Mouse (Mus musculus) mature B cell (primary cell): ENCODE results near the gene Arhgap11a.

Experiments
- in situ Hi-C: fragments of 300-500 bp; cut with MboI; formaldehyde crosslinking; loops from 2 replicates; pipeline ENCODE4 v1.14.3; 2019

Arhgap11a gene

DNA sequence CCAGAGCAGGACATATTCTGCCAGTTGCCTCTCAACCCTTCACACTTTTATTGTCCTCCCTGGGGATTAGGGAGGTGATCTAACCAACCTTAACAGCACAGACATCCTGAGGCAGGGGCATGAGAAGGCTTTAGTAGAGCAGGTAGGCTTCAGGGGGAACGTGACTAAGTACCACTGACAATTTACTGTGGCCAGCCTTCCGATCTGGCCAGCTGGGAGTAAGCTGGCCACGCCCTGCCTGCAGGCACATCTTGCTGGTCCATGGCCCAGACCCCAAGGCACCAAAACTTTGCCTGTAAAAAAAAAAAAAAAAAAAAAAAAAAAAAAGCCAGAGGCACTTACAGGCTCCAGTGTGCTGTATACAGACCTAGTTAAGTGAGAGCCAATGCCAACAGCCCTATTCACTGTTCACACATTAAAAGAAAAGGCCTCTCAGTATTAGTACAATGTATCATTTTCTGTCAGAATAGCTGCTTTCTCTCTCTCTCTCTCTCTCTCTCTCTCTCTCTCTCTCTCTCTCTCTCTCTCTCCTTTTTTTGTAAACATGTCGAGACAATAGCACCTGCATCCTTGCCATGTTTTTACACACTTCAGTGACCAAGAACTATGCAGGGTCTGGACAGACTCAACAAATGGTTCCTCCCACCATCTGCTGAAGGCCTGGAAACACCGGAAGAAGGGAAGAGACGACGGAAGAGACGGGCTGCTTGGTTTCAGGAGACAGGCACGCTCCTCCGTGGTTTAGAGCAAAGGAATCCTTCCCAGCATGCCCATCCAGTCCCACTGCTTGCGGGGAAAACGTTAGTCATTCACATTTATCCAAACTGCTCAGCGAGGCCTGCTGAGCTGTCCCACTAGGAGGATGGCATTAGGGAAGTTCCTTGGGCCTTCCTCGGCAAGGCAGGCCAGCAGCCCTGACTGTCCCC is 30.5 kb downstream of the Arhgap11a start:
- in situ Hi-C loops = no loop called here

DNA sequence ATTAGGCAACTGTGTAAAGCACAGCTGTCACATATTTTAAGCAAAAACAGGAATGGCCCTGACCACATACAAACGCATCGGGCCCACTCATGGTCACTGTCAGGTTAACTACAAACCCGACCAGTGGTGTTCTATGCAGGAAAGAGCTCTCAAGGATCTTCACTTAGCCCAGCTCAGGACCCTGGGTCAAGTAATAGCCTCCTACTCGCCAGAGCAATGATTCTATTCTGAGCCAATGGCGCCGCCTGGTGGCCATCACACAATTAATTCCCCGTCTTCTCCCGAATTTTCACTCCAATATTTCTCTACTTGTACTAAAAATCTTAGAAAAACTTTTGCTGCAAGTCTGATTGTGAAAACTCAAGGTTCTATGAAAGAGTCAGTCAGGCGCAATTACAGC is 40.8 kb downstream of the Arhgap11a start:
- in situ Hi-C loops = no loop called here

DNA sequence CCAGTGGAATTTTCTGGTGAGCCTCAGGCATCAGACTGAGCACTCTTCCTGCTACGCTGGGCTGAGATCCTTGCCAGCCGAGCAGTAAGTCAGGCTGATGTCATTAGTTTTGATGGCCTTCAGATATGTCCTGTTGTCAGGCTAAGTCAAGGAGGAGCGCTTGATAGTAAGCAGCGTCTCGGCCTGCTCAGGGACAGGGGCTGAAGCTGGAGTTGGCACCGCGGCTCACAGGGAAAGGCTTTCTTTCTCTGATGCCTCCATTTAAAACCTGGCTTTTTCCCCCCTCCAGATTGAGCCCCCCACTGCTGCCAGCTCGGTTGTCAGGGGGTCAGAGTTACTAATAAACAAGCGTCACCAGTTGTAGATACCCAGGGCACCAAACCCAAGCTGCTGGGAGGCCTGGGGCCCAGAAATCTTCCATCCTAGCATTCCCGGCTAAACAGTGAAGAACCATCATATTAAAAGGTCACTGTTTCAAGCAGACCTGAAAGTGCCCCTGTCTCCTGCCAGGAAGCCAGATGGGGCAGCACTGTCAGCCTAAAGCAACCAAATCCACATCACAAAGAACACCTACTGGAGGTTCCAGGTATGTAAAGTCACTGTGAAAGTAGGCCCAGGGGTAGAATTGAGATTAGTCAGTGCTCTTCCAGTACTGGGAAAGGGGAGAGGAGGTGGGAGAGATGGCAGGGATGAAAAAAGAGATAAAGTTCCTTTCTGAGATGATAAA is 41.4 kb downstream of the Arhgap11a start:
- in situ Hi-C loops = no loop called here

DNA sequence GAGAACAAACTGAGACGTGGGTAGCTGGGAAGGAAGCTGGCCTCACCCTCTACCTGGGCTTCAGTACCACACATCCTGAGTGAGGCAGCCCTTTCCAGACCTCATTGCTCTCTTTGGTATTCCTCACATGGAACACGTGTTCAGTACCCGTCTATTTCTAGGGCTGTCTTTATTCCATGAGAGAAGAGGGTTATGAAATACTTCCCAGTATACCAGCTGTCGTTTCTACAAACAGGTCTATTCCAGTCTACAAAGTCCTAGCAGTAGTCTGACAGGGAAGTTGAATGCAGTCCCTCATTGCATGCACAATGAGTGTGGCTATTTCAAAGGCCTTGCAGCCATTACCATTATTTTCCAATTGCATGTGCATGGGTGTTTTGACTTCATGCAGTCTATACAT is 42.7 kb downstream of the Arhgap11a start:
- in situ Hi-C loops = no loop called here

DNA sequence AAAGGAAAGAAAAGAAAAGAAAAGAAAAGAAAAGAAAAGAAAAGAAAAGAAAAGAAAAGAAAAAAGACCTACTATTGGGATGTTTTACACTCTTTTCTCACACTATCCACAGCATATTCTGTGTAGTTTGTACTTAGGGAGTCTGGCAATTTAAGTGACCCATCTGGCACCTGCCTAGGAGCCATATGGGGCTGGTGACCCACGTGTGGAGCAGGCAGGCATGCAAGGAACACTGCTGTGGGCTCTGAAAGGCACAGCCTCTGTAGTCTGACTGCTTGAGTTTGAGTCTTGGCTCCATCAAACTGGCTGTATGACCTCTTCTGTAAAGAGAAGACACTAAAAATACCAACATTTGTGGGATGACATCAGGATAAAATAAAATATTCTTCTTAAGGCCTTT is 44.7 kb downstream of the Arhgap11a start:
- in situ Hi-C loops = no loop called here

DNA sequence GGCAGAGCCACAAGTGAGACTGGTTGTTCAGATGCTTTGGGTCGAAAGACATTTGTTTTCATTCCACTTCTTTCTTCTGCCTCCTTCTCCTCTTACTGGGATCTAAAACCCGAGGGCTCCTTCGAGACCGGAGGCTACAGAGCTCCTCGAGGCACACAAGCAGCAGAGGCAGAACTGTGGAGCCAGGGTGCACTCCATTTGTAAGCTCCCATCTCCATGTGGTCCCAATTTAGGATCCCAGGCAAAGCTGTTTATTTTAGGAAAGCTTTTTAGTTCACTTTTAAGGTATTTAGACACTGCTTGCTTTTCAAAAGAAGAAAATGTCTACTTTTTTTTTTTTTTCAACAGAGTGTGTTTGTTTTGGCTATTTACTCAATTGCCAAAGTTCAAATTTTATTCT is 47.6 kb downstream of the Arhgap11a start:
- in situ Hi-C loops = no loop called here

DNA sequence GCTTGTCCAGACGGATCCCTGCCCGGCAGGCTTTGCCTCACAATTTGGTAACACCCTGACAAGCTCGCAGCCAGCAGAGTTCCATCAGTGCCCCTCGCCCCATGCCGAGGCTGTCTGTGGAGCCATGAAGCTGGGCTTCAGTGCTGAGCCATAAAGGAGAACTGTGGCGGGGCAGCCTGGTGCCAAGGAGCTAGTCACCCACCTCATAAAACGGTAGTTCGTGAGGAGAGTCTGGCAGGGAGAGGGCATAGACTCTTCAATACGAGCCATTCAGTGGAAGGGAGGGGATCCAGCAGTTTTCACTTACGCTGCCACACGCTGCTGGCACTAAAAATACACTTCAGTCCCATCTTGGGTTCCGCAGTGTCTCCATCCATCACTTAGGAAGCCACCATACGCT is 49.9 kb downstream of the Arhgap11a start:
- in situ Hi-C loops = no loop called here

DNA sequence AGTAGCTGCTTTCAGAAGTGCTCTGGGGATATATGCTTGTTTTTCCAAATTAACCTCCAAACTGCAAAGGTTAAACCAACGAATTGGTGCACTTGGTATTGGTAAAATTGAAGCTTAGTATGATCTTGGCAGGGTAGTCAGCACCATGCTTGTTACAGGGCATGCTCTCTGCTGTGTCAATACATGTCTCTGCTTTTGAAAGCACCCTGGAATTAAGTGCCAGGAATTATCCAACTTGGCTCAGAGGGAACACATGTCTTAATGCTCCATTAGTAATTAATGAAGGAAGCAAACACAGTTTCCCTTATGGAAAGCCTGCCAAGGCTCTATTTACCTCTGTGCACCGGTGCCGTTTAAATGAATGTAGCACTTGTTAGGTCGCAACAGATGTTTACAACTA is 53.3 kb downstream of the Arhgap11a start:
- in situ Hi-C loops = no loop called here

DNA sequence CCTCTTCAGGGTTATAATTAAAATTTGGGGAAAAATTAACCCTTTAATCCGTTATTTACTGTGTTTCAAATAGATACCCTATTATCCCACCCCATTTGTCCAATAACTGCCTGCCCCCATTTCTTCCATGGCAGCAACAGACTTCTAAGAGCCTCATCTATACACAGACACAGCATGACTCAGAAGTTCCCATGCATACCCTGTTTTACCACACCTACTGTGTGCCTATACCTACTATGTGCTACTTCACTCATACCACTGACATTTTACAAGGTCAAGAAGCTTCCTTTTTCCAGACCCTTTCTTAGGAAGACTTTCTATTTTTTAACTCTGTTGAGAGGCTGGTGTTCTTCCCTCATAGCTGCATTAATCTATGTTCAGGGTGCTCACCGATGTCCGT is 54.9 kb downstream of the Arhgap11a start:
- in situ Hi-C loops = no loop called here

DNA sequence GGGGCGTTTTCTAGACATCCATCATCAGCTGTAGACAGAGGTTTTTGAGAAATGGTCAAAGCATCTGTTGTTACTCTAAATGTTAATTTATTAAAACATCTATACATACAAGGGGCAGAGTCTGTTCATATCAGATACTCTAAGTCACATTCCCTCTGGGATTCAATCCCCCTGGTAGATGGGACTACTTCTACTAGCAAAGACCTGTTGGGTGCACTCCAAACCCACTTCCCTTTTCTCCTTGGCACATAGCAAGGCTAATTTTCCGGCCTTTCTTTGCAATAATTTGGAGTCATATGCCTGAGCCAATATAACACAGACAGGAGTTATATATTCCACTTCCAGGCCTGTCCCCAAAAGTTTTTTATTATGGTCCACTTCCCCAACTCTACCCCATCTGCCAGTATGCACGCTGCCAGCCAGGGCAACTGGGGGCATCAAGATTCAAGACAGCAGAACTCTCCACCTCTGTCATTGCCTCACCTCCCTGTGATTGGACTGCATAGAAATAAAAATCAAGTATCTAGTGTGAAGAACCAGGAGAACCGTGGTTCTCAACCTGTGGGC is 59.6 kb downstream of the Arhgap11a start:
- in situ Hi-C loops = no loop called here

DNA sequence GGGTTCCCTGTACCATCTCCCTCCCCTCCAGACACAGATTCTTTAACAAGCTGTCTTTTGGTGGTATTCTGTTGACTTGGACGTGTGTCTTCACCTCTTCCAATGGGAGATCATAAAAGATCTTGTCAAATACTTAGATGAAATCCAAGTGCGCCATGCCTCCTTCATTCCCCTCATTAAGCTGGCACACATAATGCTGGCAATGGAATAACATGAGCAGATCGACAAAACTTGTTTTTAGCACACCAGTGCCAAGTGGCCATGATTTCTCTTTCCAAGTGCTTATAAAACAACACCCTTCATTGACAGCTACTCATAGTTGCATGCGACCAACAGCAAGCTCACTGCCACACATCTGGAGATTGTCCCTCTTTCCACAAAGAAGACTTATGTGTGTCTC is 60.6 kb downstream of the Arhgap11a start:
- in situ Hi-C loops = no loop called here

DNA sequence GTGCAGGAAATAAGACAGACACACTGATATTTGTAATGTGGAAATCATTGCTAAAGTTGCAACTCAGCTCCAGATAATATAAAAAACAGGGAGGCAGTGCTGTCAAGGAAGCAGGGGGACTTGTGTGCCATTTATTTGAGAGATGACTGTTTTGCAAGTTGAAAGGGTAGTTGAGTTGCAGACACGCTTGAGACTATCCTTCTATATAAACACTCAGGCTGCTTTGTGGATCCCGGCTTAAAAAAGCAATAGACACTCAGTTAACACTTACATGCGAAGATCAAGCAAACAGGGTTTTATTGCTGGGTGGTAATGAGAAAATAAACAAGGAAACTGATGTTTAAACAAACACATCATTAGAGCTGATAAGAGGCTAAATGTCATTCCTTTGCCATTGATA is 63.6 kb downstream of the Arhgap11a start:
- in situ Hi-C loops = no loop called here

DNA sequence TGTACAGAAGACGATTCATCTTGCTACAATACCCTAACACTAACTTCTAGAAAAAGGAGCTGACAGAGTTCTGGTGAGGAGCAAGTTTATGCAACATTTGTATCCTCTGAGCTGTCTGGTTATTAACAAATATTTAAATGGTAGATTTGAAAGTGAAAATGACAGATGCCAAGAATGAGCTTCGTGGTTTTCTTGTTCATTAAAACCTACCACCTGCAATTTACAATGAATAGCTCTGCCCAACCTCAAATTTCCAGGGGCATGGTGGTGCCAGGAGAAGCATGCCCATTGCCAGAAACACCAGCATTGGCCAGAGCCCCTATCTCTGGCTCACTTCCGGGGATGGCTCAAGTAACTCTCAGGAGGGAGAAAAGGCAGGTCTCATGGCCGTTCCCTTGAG is 66.9 kb downstream of the Arhgap11a start:
- in situ Hi-C loops = no loop called here
